Mouse (Mus musculus) midbrain, embryonic 13.5 days (tissue): ENCODE data around the gene 9230104L09Rik. TPM values are rescaled to one million over a fixed set of nuclear protein-coding genes. Genes with fewer than 3 reads are reported as not detected.

ENCODE experiments used
- ATAC-seq: fragments of 200-750 bp; cut with Nextera tagmentation; 2 replicates; pipeline ENCODE4 v1.8.0; 2017; ENCODE audit warnings: mild to moderate bottlenecking, moderate TSS enrichment, moderate library complexity
- H3K27ac ChIP-seq: fragments of 300-500 bp; sonication (generic); 2 replicates; pipeline ENCODE4 v1.5.1; 2015; ENCODE audit warnings: inconsistent platforms, mild to moderate bottlenecking, moderate library complexity
- H3K27me3 ChIP-seq: fragments of 300-500 bp; sonication (generic); 2 replicates; pipeline ENCODE4 v1.6.1; 2015; ENCODE audit warnings: mild to moderate bottlenecking, inconsistent platforms
- H3K36me3 ChIP-seq: fragments of 300-500 bp; sonication (generic); 2 replicates; pipeline ENCODE4 v1.6.1; 2015; ENCODE audit warnings: mild to moderate bottlenecking, inconsistent platforms
- H3K4me1 ChIP-seq: fragments of 300-500 bp; sonication (generic); replicated peaks from 2 replicates; pipeline ENCODE4 v1.6.1; 2015; ENCODE audit warnings: inconsistent platforms
- H3K4me2 ChIP-seq: fragments of 300-500 bp; sonication (generic); replicated peaks from 2 replicates; pipeline ENCODE4 v1.6.1; 2015; ENCODE audit warnings: moderate library complexity, mild to moderate bottlenecking, inconsistent platforms
- H3K4me3 ChIP-seq: fragments of 300-500 bp; sonication (generic); replicated peaks from 2 replicates; pipeline ENCODE4 v1.5.1; 2015; ENCODE audit warnings: mild to moderate bottlenecking, inconsistent platforms
- H3K9ac ChIP-seq: fragments of 300-500 bp; sonication (generic); replicated peaks from 2 replicates; pipeline ENCODE4 v1.6.1; 2015; ENCODE audit warnings: mild to moderate bottlenecking, inconsistent platforms
- H3K9me3 ChIP-seq: fragments of 300-500 bp; sonication (generic); 2 replicates; pipeline ENCODE4 v1.6.1; 2016; ENCODE audit warnings: mild to moderate bottlenecking, inconsistent platforms
- WGBS: fragments of 180-500 bp; shearing (Covaris S2); methylation state at CpG from one replicate; pipeline ENCODE4 v1.1.7; 2015; 5-methylcytosine and 5-hydroxymethylcytosine counted together
- polyA plus RNA-seq: library from polyadenylated mRNA; unstranded; fragments of >200 nt; fragmentation: Nextera tagmentation; extraction: Ambion mirVana; gene quantifications from 2 replicates; pipeline ENCODE4 v1.2.1, GENCODE M21; 2015

The 9230104L09Rik gene
- polyA plus RNA-seq, 1 experiment from 2014 or later = not detected

GRCm38 (mm10) chr2:148839224-148839623, 25.6 kb downstream of the 9230104L09Rik start:
- Histone ChIP-seq H3K9ac (no peak overlapping the region), H3K27ac (no peak overlapping the region), H3K36me3 (no peaks in the 10 kb centered on the region), H3K27me3 (no peaks in the 10 kb centered on the region), H3K4me1 (no peaks in the 10 kb centered on the region), H3K4me2 (no peak overlapping the region), H3K9me3 (no peaks in the 10 kb centered on the region), H3K4me3 (no peak overlapping the region)
- no peak for ATAC-seq
- WGBS = 94% methylated on average over 2 of the region's 2 CpGs

DNA sequence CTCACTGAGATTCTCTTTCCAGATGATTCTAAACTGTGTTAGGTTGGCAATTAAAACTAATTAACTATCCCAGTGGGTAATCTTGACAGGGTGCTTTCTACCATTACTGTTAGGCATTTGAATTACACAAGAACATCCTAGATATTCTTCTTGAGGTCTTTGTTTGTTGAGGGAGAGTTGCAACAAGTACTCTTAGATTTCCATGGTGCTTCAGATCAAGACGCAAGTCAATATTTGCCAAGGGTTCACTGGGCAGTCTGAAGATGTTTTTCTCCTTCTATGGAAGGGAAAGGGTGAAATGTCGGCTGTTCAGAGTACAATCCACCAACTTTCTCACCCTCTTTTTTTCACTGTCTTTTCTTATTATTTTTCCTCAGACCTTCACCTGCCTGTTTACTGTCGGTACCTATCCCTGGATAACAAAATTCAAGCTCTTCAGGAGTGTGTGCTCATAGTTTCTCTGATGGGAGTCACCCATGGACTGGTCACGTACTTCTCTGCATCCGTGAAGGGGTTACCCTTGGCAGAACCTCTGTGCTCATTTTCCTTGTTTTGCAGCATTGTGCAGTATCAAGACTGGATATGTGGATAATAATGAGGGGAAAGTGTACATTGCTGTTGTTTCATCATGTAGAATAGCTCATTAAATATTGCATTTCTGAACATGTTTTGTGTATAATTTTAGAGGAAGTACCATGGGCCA, 26.6 kb downstream of the 9230104L09Rik start:
- no peak for ATAC-seq
- no peaks in the 10 kb centered on the region for H3K9me3 ChIP-seq
- H3K27ac ChIP-seq = no peak overlapping the region
- H3K36me3 ChIP-seq = no peaks in the 10 kb centered on the region
- no peaks in the 10 kb centered on the region for H3K27me3 ChIP-seq
- no peak overlapping the region for H3K4me2 ChIP-seq
- no peak overlapping the region for H3K4me3 ChIP-seq
- H3K9ac ChIP-seq = no peak overlapping the region
- 90% methylated on average over 5 of the region's 5 CpGs for WGBS
- no peaks in the 10 kb centered on the region for H3K4me1 ChIP-seq

DNA sequence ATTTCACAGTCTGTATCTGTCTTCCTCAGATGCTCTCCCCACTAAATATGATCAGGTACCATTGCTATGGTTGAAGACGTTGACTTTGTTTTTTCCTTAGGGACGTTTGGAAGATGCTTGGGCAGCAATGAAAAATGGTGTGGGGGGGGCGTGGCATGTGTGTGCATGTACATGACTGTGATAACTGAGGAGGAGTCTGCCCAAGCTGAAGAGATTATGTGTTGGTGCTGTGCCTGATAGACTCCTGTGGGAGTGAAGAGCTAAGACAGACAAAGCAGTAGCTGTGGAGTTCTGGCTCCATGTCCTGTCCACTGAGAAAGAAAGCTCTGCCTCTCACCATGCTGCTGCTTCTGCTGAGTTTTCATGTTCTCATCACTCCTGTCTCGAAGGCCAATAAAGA, 29.9 kb downstream of the 9230104L09Rik start, which contains the start of gene Cst9:
Gene Cst9 (plus strand): TSS at position 236 of the 400 bp plus-strand sequence.
- H3K27me3 ChIP-seq = no peaks in the 10 kb centered on the region
- H3K9ac ChIP-seq = no peak within 1 kb of the TSS
- H3K4me3 ChIP-seq = no peak within 1 kb of the TSS
- no peaks in the 10 kb centered on the region for H3K9me3 ChIP-seq
- H3K27ac ChIP-seq = no peak within 1 kb of the TSS
- H3K36me3 ChIP-seq = no peaks in the 10 kb centered on the region
- no peak within 1 kb of the TSS for H3K4me2 ChIP-seq
- no peak for ATAC-seq
- WGBS = 77% methylated on average over 4 of the region's 4 CpGs
- H3K4me1 ChIP-seq = no peaks in the 10 kb centered on the region

GRCm38 (mm10) chr2:148825986-148826385, 38.9 kb downstream of the 9230104L09Rik start:
- Histone ChIP-seq H3K4me2 (no peak overlapping the region), H3K27ac (no peak overlapping the region), H3K9me3 (no peaks in the 10 kb centered on the region), H3K4me1 (no peaks in the 10 kb centered on the region), H3K27me3 (no peaks in the 10 kb centered on the region), H3K4me3 (no peak overlapping the region), H3K36me3 (no peaks in the 10 kb centered on the region), H3K9ac (no peak overlapping the region)
- no peak for ATAC-seq
- 86% methylated on average over 1 of the region's 1 CpGs for WGBS

DNA sequence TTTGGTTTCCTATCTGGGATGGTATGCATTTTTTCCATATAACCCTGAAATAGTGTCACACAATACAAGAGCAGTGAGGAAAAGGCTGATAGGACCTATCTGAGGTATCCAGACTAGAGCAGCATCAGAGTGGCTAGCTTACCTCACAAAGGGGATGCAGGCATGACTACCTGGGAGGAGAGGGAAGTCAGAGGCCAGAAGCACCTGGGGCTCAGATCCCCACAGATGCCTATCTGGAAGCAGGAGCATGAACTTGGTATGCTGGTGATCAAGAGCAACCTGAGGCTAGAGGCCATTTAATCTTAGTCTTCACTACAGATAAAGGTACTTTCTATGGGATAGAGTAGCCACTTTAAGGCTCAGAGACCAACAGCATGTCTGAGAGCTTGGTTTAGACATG, 44.9 kb downstream of the 9230104L09Rik start, which contains the start of gene Cst13:
Gene Cst13 (plus strand): TSS at position 173 of the 400 bp plus-strand sequence.
- Histone ChIP-seq H3K4me2 (no peak within 1 kb of the TSS), H3K36me3 (no peaks in the 10 kb centered on the region), H3K27me3 (no peaks in the 10 kb centered on the region), H3K4me1 (no peaks in the 10 kb centered on the region), H3K4me3 (no peak within 1 kb of the TSS), H3K9ac (no peak within 1 kb of the TSS), H3K9me3 (no peaks in the 10 kb centered on the region), H3K27ac (no peak within 1 kb of the TSS)
- ATAC-seq = no peak

DNA sequence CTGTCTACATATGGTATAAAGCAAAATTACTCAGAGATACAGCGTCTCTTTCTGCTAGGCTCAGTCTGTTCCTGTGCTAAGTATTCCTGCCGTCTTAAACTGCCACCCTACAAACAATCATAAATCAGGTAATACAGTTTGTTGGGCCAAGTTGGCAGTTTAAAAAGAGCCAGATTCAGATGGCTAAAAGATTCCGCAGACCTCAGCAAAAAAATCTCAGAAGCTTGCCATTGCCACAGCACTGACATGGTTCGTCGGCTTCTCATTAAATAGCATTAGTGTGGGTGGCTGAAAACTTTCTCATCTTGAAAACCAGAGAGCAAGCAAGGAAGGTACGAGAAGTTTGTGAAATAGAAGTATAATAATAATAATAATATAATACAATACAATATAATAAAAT, 58.1 kb downstream of the 9230104L09Rik start:
- Histone ChIP-seq H3K4me2 (no peak overlapping the region), H3K9me3 (no peaks in the 10 kb centered on the region), H3K9ac (no peak overlapping the region), H3K4me3 (no peak overlapping the region), H3K4me1 (no peaks in the 10 kb centered on the region), H3K27me3 (no peaks in the 10 kb centered on the region), H3K36me3 (no peaks in the 10 kb centered on the region), H3K27ac (no peak overlapping the region)
- no peak for ATAC-seq
- 80% methylated on average over 6 of the region's 6 CpGs for WGBS

DNA sequence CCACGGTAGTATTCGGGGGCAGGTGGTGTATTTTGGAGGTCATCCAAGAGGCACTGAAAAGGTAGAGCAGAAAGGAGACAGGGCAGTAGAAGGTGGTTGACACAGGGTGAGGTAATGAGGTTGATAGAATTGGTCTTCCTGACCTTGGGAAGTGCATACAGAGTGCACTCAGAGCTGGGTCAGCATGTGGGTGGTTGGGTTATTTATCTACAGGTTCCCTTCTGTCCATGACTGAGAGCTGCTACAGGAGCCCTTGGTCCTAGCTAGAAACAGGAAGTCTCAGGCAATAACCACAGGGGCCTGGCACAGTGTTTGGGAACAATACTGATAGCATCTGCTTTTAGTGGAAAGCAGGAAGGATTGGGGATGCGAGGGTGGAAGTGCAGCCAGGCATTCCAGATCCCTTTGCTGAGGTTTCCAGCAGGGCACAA, 63.3 kb downstream of the 9230104L09Rik start:
- Histone ChIP-seq H3K4me3 (no peak overlapping the region), H3K27me3 (no peaks in the 10 kb centered on the region), H3K36me3 (no peaks in the 10 kb centered on the region), H3K9ac (no peak overlapping the region), H3K27ac (no peak overlapping the region), H3K9me3 (no peaks in the 10 kb centered on the region), H3K4me1 (no peaks in the 10 kb centered on the region), H3K4me2 (no peak overlapping the region)
- WGBS = 72% methylated on average over 3 of the region's 3 CpGs
- ATAC-seq = no peak

- H3K27ac ChIP-seq = no peak within 1 kb of the TSS
- no peaks in the 10 kb centered on the region for H3K9me3 ChIP-seq
- no peaks in the 10 kb centered on the region for H3K27me3 ChIP-seq
- no peaks in the 10 kb centered on the region for H3K36me3 ChIP-seq
- no peak within 1 kb of the TSS for H3K9ac ChIP-seq
- no peaks in the 10 kb centered on the region for H3K4me1 ChIP-seq
- ATAC-seq = no peak
- no peak within 1 kb of the TSS for H3K4me2 ChIP-seq
- H3K4me3 ChIP-seq = no peak within 1 kb of the TSS
- WGBS = 100% methylated on average over 1 of the region's 1 CpGs
Measured at GRCm38 (mm10) chr2:148798485-148798884, 66.4 kb downstream of the 9230104L09Rik start, which contains the start of gene Cst8. Gene Cst8, plus strand, starts transcription at chr2:148798785.

Other genes with a start within 250 kb of the 9230104L09Rik start
- gene Nxt1, start 192.4 kb downstream of the 9230104L09Rik start, polyA plus RNA-seq = 64.0 and 65.3 TPM in 2 replicates
- 17.6 and 17.8 TPM in 2 replicates for gene Gzf1, start 184.0 kb downstream of the 9230104L09Rik start, polyA plus RNA-seq
- 43.6 and 48.1 TPM in 2 replicates for gene Napb, start 132.6 kb downstream of the 9230104L09Rik start, polyA plus RNA-seq
- not detected in 2 replicates for gene Cstl1, start 114.7 kb downstream of the 9230104L09Rik start, polyA plus RNA-seq
- not detected in 2 replicates for gene Cst11, start 93.5 kb downstream of the 9230104L09Rik start, polyA plus RNA-seq
- gene 8030411F24Rik, start 83.0 kb downstream of the 9230104L09Rik start, polyA plus RNA-seq = not detected in 2 replicates
- gene Cst12, start 75.7 kb downstream of the 9230104L09Rik start, polyA plus RNA-seq = not detected in 2 replicates
- not detected in 2 replicates for gene Cst8, start 66.3 kb downstream of the 9230104L09Rik start, polyA plus RNA-seq
- gene Cst13, start 45.0 kb downstream of the 9230104L09Rik start, polyA plus RNA-seq = not detected in 2 replicates
- gene Cst9, start 29.9 kb downstream of the 9230104L09Rik start, polyA plus RNA-seq = not detected in 2 replicates
- 436 and 465 TPM in 2 replicates for gene Cst3, start 10.7 kb upstream of the 9230104L09Rik start, polyA plus RNA-seq
- gene Gm1330, start 138.2 kb upstream of the 9230104L09Rik start, polyA plus RNA-seq = not detected in 2 replicates
- not detected in 2 replicates for gene Gm10750, start 152.2 kb upstream of the 9230104L09Rik start, polyA plus RNA-seq